Mouse (Mus musculus) limb, embryonic 15.5 days (tissue): Measurements from ENCODE around the gene Ppm1b. TPM values are rescaled to one million over a fixed set of nuclear protein-coding genes. Genes with fewer than 3 reads are reported as not detected.
A peak's percentile ranks its signal among the peaks of the same experiment; 100 is the strongest.
"Not testable (repeated sequence)": the region's sequence is repeated elsewhere in the genome, so short reads cannot be mapped to it uniquely, and the experiment has no call there.

Source experiments
- ATAC-seq: fragments of 200-750 bp; cut with Nextera tagmentation; 2 replicates; pipeline ENCODE4 v1.8.0; 2017; ENCODE audit warnings: low read depth, moderate TSS enrichment; ENCODE audit not compliant: insufficient number of reproducible peaks, low FRiP score, low TSS enrichment
- H3K27ac ChIP-seq: fragments of 300-500 bp; sonication (generic); 2 replicates; pipeline ENCODE4 v1.5.1; 2015; ENCODE audit warnings: moderate library complexity, mild to moderate bottlenecking, inconsistent platforms
- H3K27me3 ChIP-seq: fragments of 300-500 bp; sonication (generic); 2 replicates; pipeline ENCODE4 v1.6.1; 2015; ENCODE audit warnings: inconsistent platforms
- H3K36me3 ChIP-seq: fragments of 300-500 bp; sonication (generic); 2 replicates; pipeline ENCODE4 v1.6.1; 2015; ENCODE audit warnings: inconsistent platforms
- H3K4me1 ChIP-seq: fragments of 300-500 bp; sonication (generic); 2 replicates; pipeline ENCODE4 v1.6.1; 2015; ENCODE audit warnings: inconsistent platforms
- H3K4me2 ChIP-seq: fragments of 300-500 bp; sonication (generic); 2 replicates; pipeline ENCODE4 v1.6.1; 2015; ENCODE audit warnings: mild to moderate bottlenecking, inconsistent platforms
- H3K4me3 ChIP-seq: fragments of 300-500 bp; sonication (generic); 2 replicates; pipeline ENCODE4 v1.5.1; 2015; ENCODE audit warnings: mild to moderate bottlenecking, inconsistent platforms
- H3K9ac ChIP-seq: fragments of 300-500 bp; sonication (generic); 2 replicates; pipeline ENCODE4 v1.6.1; 2015; ENCODE audit warnings: inconsistent platforms
- H3K9me3 ChIP-seq: fragments of 300-500 bp; sonication (generic); 2 replicates; pipeline ENCODE4 v1.6.1; 2016; ENCODE audit warnings: inconsistent platforms
- WGBS: fragments of 180-500 bp; shearing (Covaris S2); methylation state at CpG from one replicate; pipeline ENCODE4 v1.1.7; 2015; 5-methylcytosine and 5-hydroxymethylcytosine counted together
- polyA plus RNA-seq: library from polyadenylated mRNA; unstranded; fragments of >200 nt; fragmentation: Nextera tagmentation; extraction: Ambion mirVana; gene quantifications from 2 replicates; pipeline ENCODE4 v1.2.1, GENCODE M21; 2015

The Ppm1b gene
- polyA plus RNA-seq, result 63.7 and 66.0 TPM in 2 replicates

- Histone ChIP-seq H3K9me3 (no peaks in the 10 kb centered on the region), H3K4me1 (peaks cover 19% of the 10 kb centered on the region), H3K4me3 (peak within 1 kb of the TSS; percentile 95), H3K4me2 (peak within 1 kb of the TSS; percentile 73), H3K36me3 (no peaks in the 10 kb centered on the region), H3K27me3 (no peaks in the 10 kb centered on the region), H3K9ac (peak within 1 kb of the TSS; percentile 26; the same call in 1 of the 2 replicates), H3K27ac (peak within 1 kb of the TSS; percentile 92)
- WGBS, result 35% methylated on average over 9 of the region's 9 CpGs
- no peak for ATAC-seq
Observed at GRCm38 (mm10) chr17:84956441-84956840, at the start of gene Ppm1b. TSS of gene Ppm1b (plus strand) at chr17:84956741.

DNA sequence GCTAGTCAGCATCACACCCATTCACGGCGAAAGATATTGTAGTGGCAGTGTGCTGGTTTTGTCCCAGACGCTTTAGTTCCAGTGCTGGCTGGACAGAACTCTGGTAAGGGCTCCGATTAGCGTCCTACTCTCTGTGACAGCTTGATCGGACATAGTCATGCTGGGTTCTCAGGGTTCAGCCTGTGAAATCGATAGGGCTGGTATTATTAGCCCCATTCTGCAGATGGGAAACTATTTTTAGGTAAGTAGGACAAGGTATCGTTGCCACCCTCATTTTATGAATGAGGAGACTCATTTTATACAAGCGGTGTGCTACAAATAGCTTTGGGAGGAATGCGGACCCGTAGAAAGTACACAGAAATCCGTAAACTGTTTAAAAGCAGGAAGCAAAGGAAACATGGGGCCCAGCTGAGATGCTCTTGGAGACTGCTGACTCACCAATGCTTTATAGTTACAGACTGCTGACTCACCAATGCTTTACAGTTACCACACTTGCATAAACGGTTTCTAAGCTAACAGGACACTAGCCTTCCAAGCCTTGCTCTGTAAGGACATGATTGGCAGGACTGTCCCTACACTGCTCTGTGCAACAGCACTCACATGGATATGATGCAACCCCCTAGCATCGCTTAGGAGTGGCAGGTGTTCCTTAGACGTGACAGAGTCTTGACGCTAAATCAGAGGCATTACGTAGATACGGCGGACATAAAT is 34.7 kb upstream of the Ppm1b start:
- Histone ChIP-seq H3K9me3 (no peaks in the 10 kb centered on the region), H3K4me1 (no peaks in the 10 kb centered on the region), H3K27me3 (no peaks in the 10 kb centered on the region), H3K36me3 (no peaks in the 10 kb centered on the region), H3K9ac (no peak overlapping the region), H3K4me3 (no peak overlapping the region), H3K4me2 (no peak overlapping the region), H3K27ac (no peak overlapping the region)
- ATAC-seq, result no peak
- 75% methylated on average over 19 of the region's 19 CpGs for WGBS

DNA sequence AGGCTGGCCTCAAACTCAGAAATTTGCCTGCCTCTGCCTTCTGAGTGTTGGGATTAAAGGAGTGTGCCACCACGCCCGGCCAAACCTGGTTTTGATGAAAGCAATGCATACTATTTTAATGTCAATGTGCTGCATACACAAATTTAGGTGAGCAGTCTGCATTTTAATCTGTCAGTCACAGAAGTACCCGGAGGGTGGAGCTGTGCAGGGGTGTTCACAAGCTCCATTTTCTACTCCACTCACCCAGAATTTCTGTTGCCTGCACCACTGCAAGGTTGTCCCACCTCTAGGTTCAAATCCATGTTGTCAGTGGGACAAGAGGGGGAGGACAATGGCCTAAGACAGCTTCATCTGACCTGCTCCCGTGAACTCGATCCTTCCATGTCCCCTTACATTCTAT is 31.8 kb upstream of the Ppm1b start:
- no peaks in the 10 kb centered on the region for H3K36me3 ChIP-seq
- H3K4me3 ChIP-seq, result no peak overlapping the region
- ATAC-seq, result no peak
- H3K9ac ChIP-seq, result no peak overlapping the region
- H3K27me3 ChIP-seq, result no peaks in the 10 kb centered on the region
- H3K4me1 ChIP-seq, result no peaks in the 10 kb centered on the region
- 88% methylated on average over 5 of the region's 5 CpGs for WGBS
- no peak overlapping the region for H3K4me2 ChIP-seq
- no peaks in the 10 kb centered on the region for H3K9me3 ChIP-seq
- H3K27ac ChIP-seq, result no peak overlapping the region

GRCm38 (mm10) chr17:84926233-84926632 is 30.3 kb upstream of the Ppm1b start:
- no peak overlapping the region for H3K27ac ChIP-seq
- H3K9ac ChIP-seq, result no peak overlapping the region
- no peaks in the 10 kb centered on the region for H3K4me1 ChIP-seq
- no peaks in the 10 kb centered on the region for H3K9me3 ChIP-seq
- H3K36me3 ChIP-seq, result no peaks in the 10 kb centered on the region
- no peak overlapping the region for H3K4me2 ChIP-seq
- WGBS, result 51% methylated on average over 5 of the region's 5 CpGs
- H3K27me3 ChIP-seq, result no peaks in the 10 kb centered on the region
- H3K4me3 ChIP-seq, result no peak overlapping the region
- ATAC-seq, result no peak

- Histone ChIP-seq H3K4me2 (no peak overlapping the region), H3K9ac (no peak overlapping the region), H3K36me3 (no peaks in the 10 kb centered on the region), H3K4me1 (no peaks in the 10 kb centered on the region), H3K27ac (no peak overlapping the region), H3K27me3 (no peaks in the 10 kb centered on the region), H3K9me3 (no peaks in the 10 kb centered on the region), H3K4me3 (no peak overlapping the region)
- WGBS, result 60% methylated on average over 5 of the region's 5 CpGs
- ATAC-seq, result no peak
Observed at GRCm38 (mm10) chr17:84927580-84927979, 29.0 kb upstream of the Ppm1b start.

GRCm38 (mm10) chr17:84932943-84933342 is 23.6 kb upstream of the Ppm1b start:
- 90% methylated on average over 7 of the region's 7 CpGs for WGBS
- Histone ChIP-seq H3K36me3 (no peaks in the 10 kb centered on the region), H3K27ac (no peak overlapping the region)

DNA sequence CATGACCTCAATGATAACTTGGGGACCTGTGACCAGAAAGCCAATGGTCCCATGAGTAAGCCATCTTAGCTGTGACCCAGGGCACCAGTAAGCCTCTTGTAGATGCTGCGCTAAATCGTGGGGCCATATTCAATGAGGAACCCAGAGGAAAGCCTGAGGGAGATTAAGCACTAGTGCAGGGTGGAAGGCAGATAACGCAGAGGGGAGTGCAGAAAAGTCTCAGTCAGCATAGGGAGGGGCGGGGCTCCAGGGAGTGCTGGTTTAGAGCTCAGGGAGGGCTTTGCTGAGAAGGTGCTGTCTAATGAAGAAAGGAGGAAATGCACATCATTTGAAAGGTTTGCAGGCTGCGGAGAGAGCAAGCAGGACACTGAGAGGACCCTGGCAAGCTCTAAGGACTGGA is 22.6 kb upstream of the Ppm1b start:
- H3K9me3 ChIP-seq, result no peaks in the 10 kb centered on the region
- H3K4me1 ChIP-seq, result peaks cover 11% of the 10 kb centered on the region; the same call in 1 of the 2 replicates
- no peaks in the 10 kb centered on the region for H3K27me3 ChIP-seq
- no peaks in the 10 kb centered on the region for H3K36me3 ChIP-seq
- no peak overlapping the region for H3K4me2 ChIP-seq
- 65% methylated on average over 5 of the region's 5 CpGs for WGBS
- H3K9ac ChIP-seq, result no peak overlapping the region
- H3K27ac ChIP-seq, result no peak overlapping the region
- no peak for ATAC-seq
- H3K4me3 ChIP-seq, result no peak overlapping the region

More at GRCm38 (mm10) chr17:84932943-84933342, 23.6 kb upstream of the Ppm1b start:
- Histone ChIP-seq H3K4me3 (no peak overlapping the region), H3K4me2 (no peak overlapping the region), H3K9me3 (no peaks in the 10 kb centered on the region), H3K4me1 (peaks cover 11% of the 10 kb centered on the region; the same call in 1 of the 2 replicates), H3K27me3 (no peaks in the 10 kb centered on the region), H3K9ac (no peak overlapping the region)
- no peak for ATAC-seq

DNA sequence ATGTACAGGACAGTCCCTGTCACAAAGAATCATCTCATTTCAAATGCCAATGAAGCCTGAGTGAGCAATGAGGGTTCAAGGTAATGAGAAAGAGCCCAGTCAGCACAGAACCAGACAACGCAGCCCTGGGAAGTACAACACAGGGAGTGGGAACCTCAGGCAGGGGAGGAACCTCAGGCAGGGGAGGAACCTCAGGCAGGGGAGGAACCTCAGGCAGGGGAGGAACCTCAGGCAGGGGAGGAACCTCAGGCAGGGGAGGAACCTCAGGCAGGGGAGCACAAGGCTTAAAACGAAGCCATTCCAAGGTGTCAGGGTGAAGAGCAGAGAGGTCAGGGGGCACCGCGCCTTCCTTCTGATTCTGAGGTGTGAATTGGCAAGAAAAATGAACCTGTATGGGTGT is 20.9 kb upstream of the Ppm1b start:
- H3K4me3 ChIP-seq, H3K27me3 ChIP-seq, H3K9ac ChIP-seq, H3K36me3 ChIP-seq, H3K9me3 ChIP-seq, H3K27ac ChIP-seq, ATAC-seq, H3K4me2 ChIP-seq: not testable (repeated sequence)
- H3K4me1 ChIP-seq, result peaks cover 11% of the 10 kb centered on the region; the same call in 1 of the 2 replicates
- 46% methylated on average over 4 of the region's 4 CpGs for WGBS

DNA sequence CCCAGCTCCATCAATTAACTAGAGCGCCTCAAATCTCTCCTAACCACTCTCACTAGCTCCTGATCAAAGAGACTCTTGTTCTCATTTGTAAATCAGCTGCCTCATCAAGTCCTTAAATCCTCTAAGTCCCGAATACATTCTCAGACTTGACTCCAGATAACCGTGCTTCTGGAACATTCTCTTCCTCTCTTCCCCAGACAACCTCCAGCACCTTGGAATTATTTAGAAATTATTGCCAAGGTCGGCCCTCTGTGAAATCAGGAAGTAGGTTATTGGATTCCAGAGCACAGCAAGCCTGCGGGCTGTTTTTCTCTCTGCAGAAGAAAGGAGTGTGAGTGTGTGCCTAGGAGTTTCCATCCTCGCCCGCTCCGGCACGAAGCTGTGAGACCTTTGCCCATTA is 20.2 kb upstream of the Ppm1b start:
- Histone ChIP-seq H3K27ac (peak overlapping the region; percentile 50; the same call in 1 of the 2 replicates), H3K4me2 (0 out of 2 replicates have a peak overlapping the region, but pooled peaks have one; percentile 14), H3K4me1 (peaks cover 11% of the 10 kb centered on the region; the same call in 1 of the 2 replicates), H3K4me3 (no peak overlapping the region), H3K36me3 (no peaks in the 10 kb centered on the region), H3K9ac (no peak overlapping the region), H3K27me3 (no peaks in the 10 kb centered on the region), H3K9me3 (no peaks in the 10 kb centered on the region)
- WGBS, result 18% methylated on average over 9 of the region's 9 CpGs
- no peak for ATAC-seq

GRCm38 (mm10) chr17:84936809-84937208 is 19.7 kb upstream of the Ppm1b start:
- H3K9me3 ChIP-seq, result no peaks in the 10 kb centered on the region
- no peak overlapping the region for H3K9ac ChIP-seq
- WGBS, result 63% methylated on average over 5 of the region's 5 CpGs
- H3K27me3 ChIP-seq, result no peaks in the 10 kb centered on the region
- H3K27ac ChIP-seq, result 0 out of 2 replicates have a peak overlapping the region, but pooled peaks have one; percentile 17
- ATAC-seq, result no peak
- H3K4me1 ChIP-seq, result peaks cover 11% of the 10 kb centered on the region; the same call in 1 of the 2 replicates
- H3K4me2 ChIP-seq, result 0 out of 2 replicates have a peak overlapping the region, but pooled peaks have one; percentile 14
- no peaks in the 10 kb centered on the region for H3K36me3 ChIP-seq
- no peak overlapping the region for H3K4me3 ChIP-seq

DNA sequence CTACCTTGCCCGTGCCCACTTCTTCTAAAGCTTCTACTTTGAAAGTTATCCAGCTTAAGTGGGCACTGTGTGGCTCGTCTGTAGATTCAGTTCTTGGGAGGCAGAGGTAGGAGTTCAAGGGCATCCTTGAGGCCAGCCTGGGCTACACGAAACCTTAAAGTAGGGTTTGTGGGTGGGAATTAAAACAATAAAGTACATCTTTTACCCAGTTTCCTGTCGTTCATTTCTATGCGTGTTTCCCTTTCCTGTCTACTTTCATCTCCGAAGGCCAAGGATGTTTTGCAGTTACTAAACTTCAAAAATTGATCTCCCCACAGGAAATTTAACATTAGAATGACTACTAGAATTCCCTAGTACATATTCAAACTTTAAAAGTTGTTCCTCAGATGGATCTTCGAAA is 19.3 kb upstream of the Ppm1b start:
- ATAC-seq, result no peak
- Histone ChIP-seq H3K27me3 (no peaks in the 10 kb centered on the region), H3K36me3 (no peaks in the 10 kb centered on the region), H3K9me3 (no peaks in the 10 kb centered on the region), H3K4me1 (peaks cover 11% of the 10 kb centered on the region; the same call in 1 of the 2 replicates), H3K4me3 (no peak overlapping the region), H3K4me2 (no peak overlapping the region), H3K9ac (no peak overlapping the region), H3K27ac (0 out of 2 replicates have a peak overlapping the region, but pooled peaks have one; percentile 17)
- 82% methylated on average over 7 of the region's 7 CpGs for WGBS

GRCm38 (mm10) chr17:84938215-84938614 is 18.3 kb upstream of the Ppm1b start:
- no peaks in the 10 kb centered on the region for H3K27me3 ChIP-seq
- WGBS, result 93% methylated on average over 4 of the region's 4 CpGs
- ATAC-seq, result no peak

More at GRCm38 (mm10) chr17:84938215-84938614, 18.3 kb upstream of the Ppm1b start:
- Histone ChIP-seq H3K4me3 (no peak overlapping the region), H3K9ac (no peak overlapping the region), H3K27ac (no peak overlapping the region), H3K4me1 (peaks cover 11% of the 10 kb centered on the region; the same call in 1 of the 2 replicates), H3K9me3 (no peaks in the 10 kb centered on the region), H3K36me3 (no peaks in the 10 kb centered on the region), H3K4me2 (no peak overlapping the region)
